Mouse (Mus musculus) CH12.LX (cell line): ENCODE data around the gene Apol9a. TPM values are rescaled to one million over a fixed set of nuclear protein-coding genes. Genes with fewer than 3 reads are reported as not detected.

Experiments used
- DNase-seq: peaks from one replicate; pipeline ENCODE4 v3.0.0-alpha.2; 2013; ENCODE audit errors: extremely low read depth
- H3K27ac ChIP-seq: 2 replicates; pipeline ENCODE4 v1.5.1; 2012; ENCODE audit warnings: low read depth, mild to moderate bottlenecking, control low read depth, moderate library complexity; ENCODE audit not compliant: insufficient read depth
- H3K27me3 ChIP-seq: replicated peaks from 2 replicates; pipeline ENCODE3; 2012; ENCODE audit warnings: inconsistent platforms
- H3K36me3 ChIP-seq, 2 experiments: replicated peaks in 1 of 2; 2 replicates each; pipeline versions ENCODE3 to v1.6.1; 2012; ENCODE audit warnings: inconsistent platforms in 1 of 2, low read length in 1 of 2, mild to moderate bottlenecking in 1 of 2, mixed read lengths in 1 of 2, moderate library complexity in 1 of 2; ENCODE audit not compliant: control insufficient read depth in 1 of 2, insufficient read depth in 1 of 2
- H3K4me1 ChIP-seq, 2 experiments: 2 replicates each; pipeline ENCODE4 v1.6.1; 2012; ENCODE audit warnings: inconsistent platforms in 1 of 2, moderate library complexity in 1 of 2; ENCODE audit not compliant: insufficient read depth in 2 of 2, control insufficient read depth in 1 of 2
- H3K4me2 ChIP-seq: 2 replicates; pipeline ENCODE4 v1.6.1; 2012; ENCODE audit warnings: low read depth, mild to moderate bottlenecking, control low read depth; ENCODE audit not compliant: poor library complexity, insufficient read depth, severe bottlenecking
- H3K4me3 ChIP-seq, 3 experiments: fragments of 150-350 bp in 1 of 3; sonication (generic) in 1 of 3; replicated peaks in 1 of 3; 2 replicates each; pipeline versions ENCODE3 to v1.5.1; 2011 to 2012; ENCODE audit warnings: low read depth in 2 of 3, low read length in 2 of 3, mild to moderate bottlenecking in 2 of 3, moderate library complexity in 2 of 3, control low read depth in 1 of 3, improper control_type of control experiment in 1 of 3, inconsistent platforms in 1 of 3, mixed read lengths in 1 of 3; ENCODE audit not compliant: poor library complexity in 1 of 3
- H3K79me2 ChIP-seq: replicated peaks from 2 replicates; pipeline ENCODE4 v1.6.1; 2012; ENCODE audit warnings: mild to moderate bottlenecking, moderate library complexity; ENCODE audit not compliant: control insufficient read depth, poor library complexity, insufficient read depth, severe bottlenecking; ENCODE audit errors: extremely low read depth
- H3K9ac ChIP-seq: 2 replicates; pipeline ENCODE4 v1.6.1; 2012; ENCODE audit warnings: low read depth, mild to moderate bottlenecking, control low read depth, moderate library complexity; ENCODE audit not compliant: insufficient read depth
- H3K9me3 ChIP-seq: replicated peaks from 2 replicates; pipeline ENCODE3; 2012; ENCODE audit warnings: low read length, inconsistent platforms, mixed read lengths
- BHLHE40 ChIP-seq: IDR thresholded peaks from 2 replicates; pipeline ENCODE4 v1.6.1; 2011; ENCODE audit warnings: mild to moderate bottlenecking, low read depth, low read length, improper control_type of control experiment
- CHD2 ChIP-seq: IDR thresholded peaks from 2 replicates; pipeline ENCODE4 v1.6.1; 2011; ENCODE audit warnings: low read length, improper control_type of control experiment
- CTCF ChIP-seq, 2 experiments: IDR thresholded peaks in 1 of 2; conservative IDR thresholded peaks in 1 of 2; 2 replicates each; pipeline ENCODE4 v1.5.1; 2011 to 2012; ENCODE audit warnings: low read depth in 2 of 2, low read length in 2 of 2, improper control_type of control experiment in 1 of 2, inconsistent platforms in 1 of 2, mild to moderate bottlenecking in 1 of 2, moderate library complexity in 1 of 2
- E2F4 ChIP-seq: IDR thresholded peaks from 2 replicates; pipeline ENCODE4 v1.6.1; 2011; ENCODE audit warnings: low read depth, low read length, improper control_type of control experiment; ENCODE audit not compliant: insufficient replicate concordance
- ELF1 ChIP-seq: IDR thresholded peaks from 2 replicates; pipeline ENCODE4 v1.6.1; 2014; ENCODE audit warnings: low read depth, mild to moderate bottlenecking, inconsistent platforms, low read length, improper control_type of control experiment
- EP300 ChIP-seq: IDR thresholded peaks from 2 replicates; pipeline ENCODE4 v1.6.1; 2011; ENCODE audit warnings: low read length, improper control_type of control experiment
- ETS1 ChIP-seq: conservative IDR thresholded peaks from 2 replicates; pipeline ENCODE4 v1.6.1; 2012; ENCODE audit warnings: low read depth, mild to moderate bottlenecking, inconsistent platforms, low read length, improper control_type of control experiment, moderate library complexity
- GABPA ChIP-seq: IDR thresholded peaks from 2 replicates; pipeline ENCODE4 v1.6.1; 2012; ENCODE audit warnings: low read depth, low read length, improper control_type of control experiment, inconsistent platforms; ENCODE audit not compliant: insufficient replicate concordance
- HCFC1 ChIP-seq: IDR thresholded peaks from 2 replicates; pipeline ENCODE4 v1.6.1; 2012; ENCODE audit warnings: low read depth, mild to moderate bottlenecking, inconsistent platforms, low read length, improper control_type of control experiment
- IRF4 ChIP-seq: IDR thresholded peaks from 2 replicates; pipeline ENCODE4 v1.6.1; 2014; ENCODE audit warnings: low read depth, mild to moderate bottlenecking, inconsistent platforms, low read length, improper control_type of control experiment
- JUN ChIP-seq: IDR thresholded peaks from 2 replicates; pipeline ENCODE4 v1.6.1; 2011; ENCODE audit warnings: low read depth, mild to moderate bottlenecking, low read length, improper control_type of control experiment, moderate library complexity; ENCODE audit not compliant: insufficient read depth
- JUND ChIP-seq: conservative IDR thresholded peaks from 2 replicates; pipeline ENCODE4 v1.6.1; 2011; ENCODE audit warnings: low read depth, low read length, improper control_type of control experiment
- KAT2A ChIP-seq: IDR thresholded peaks from 2 replicates; pipeline ENCODE4 v1.6.1; 2012; ENCODE audit warnings: low read length, improper control_type of control experiment, inconsistent platforms; ENCODE audit not compliant: insufficient replicate concordance
- MAFK ChIP-seq: IDR thresholded peaks from 2 replicates; pipeline ENCODE4 v1.6.1; 2011; ENCODE audit warnings: low read length, improper control_type of control experiment; ENCODE audit not compliant: insufficient replicate concordance
- MXI1 ChIP-seq: IDR thresholded peaks from 2 replicates; pipeline ENCODE4 v1.6.1; 2011; ENCODE audit warnings: mild to moderate bottlenecking, low read depth, low read length, improper control_type of control experiment
- MYC ChIP-seq: IDR thresholded peaks from 2 replicates; pipeline ENCODE4 v1.6.1; 2011; ENCODE audit warnings: low read depth, mild to moderate bottlenecking, improper control_type of control experiment, low read length
- PAX5 ChIP-seq: IDR thresholded peaks from 2 replicates; pipeline ENCODE4 v1.6.1; 2012; ENCODE audit warnings: low read length, inconsistent platforms, mixed read lengths
- POLR2A ChIP-seq: IDR thresholded peaks from 2 replicates; pipeline ENCODE4 v1.6.1; 2011; ENCODE audit warnings: low read depth, mild to moderate bottlenecking, improper control_type of control experiment, low read length
- RAD21 ChIP-seq: IDR thresholded peaks from 2 replicates; pipeline ENCODE4 v1.6.1; 2011; ENCODE audit warnings: low read depth, mild to moderate bottlenecking, low read length, improper control_type of control experiment, moderate library complexity
- RCOR1 ChIP-seq: conservative IDR thresholded peaks from 2 replicates; pipeline ENCODE4 v1.6.1; 2012; ENCODE audit warnings: low read depth, mild to moderate bottlenecking, inconsistent platforms, low read length, improper control_type of control experiment
- SIN3A ChIP-seq: IDR thresholded peaks from 2 replicates; pipeline ENCODE4 v1.6.1; 2012; ENCODE audit warnings: low read length, improper control_type of control experiment, inconsistent platforms
- SMC3 ChIP-seq: IDR thresholded peaks from 2 replicates; pipeline ENCODE4 v1.6.1; 2011; ENCODE audit warnings: low read depth, low read length, improper control_type of control experiment
- TBP ChIP-seq: conservative IDR thresholded peaks from 2 replicates; pipeline ENCODE4 v1.6.1; 2011; ENCODE audit warnings: low read depth, low read length, improper control_type of control experiment
- TCF12 ChIP-seq: IDR thresholded peaks from 2 replicates; pipeline ENCODE4 v1.6.1; 2014; ENCODE audit warnings: low read depth, mild to moderate bottlenecking, inconsistent platforms, low read length, improper control_type of control experiment
- UBTF ChIP-seq: IDR thresholded peaks from 2 replicates; pipeline ENCODE4 v1.6.1; 2012; ENCODE audit warnings: low read depth, mild to moderate bottlenecking, inconsistent platforms, low read length, improper control_type of control experiment, moderate library complexity
- USF1 ChIP-seq: IDR thresholded peaks from 2 replicates; pipeline ENCODE4 v1.6.1; 2014; ENCODE audit warnings: low read depth, mild to moderate bottlenecking, inconsistent platforms, low read length, improper control_type of control experiment
- ZC3H11A ChIP-seq: IDR thresholded peaks from 2 replicates; pipeline ENCODE4 v1.6.1; 2012; ENCODE audit warnings: low read depth, mild to moderate bottlenecking, inconsistent platforms, low read length, improper control_type of control experiment
- ZMIZ1 ChIP-seq: IDR thresholded peaks from 2 replicates; pipeline ENCODE4 v1.6.1; 2012; ENCODE audit warnings: low read depth, mild to moderate bottlenecking, inconsistent platforms, low read length, improper control_type of control experiment
- dilution Hi-C: fragments of 300-500 bp; cut with MboI; formaldehyde crosslinking; loops from 2 replicates; pipeline ENCODE4 v1.14.3; 2020; ENCODE audit warnings: low sequenced_read_pairs; ENCODE audit not compliant: extremely low pct_unique_long_range_greater_than_20kb, extremely low pct_ligation_motif_present
- in situ Hi-C: fragments of 300-500 bp; cut with MboI; formaldehyde crosslinking; loops from 3 replicates; pipeline ENCODE4 v1.14.3; 2019; ENCODE audit warnings: low sequenced_read_pairs, low pct_ligation_motif_present, low pct_unique_long_range_greater_than_20kb, mixed read lengths
- polyA plus RNA-seq: library from polyadenylated mRNA; unstranded; fragments of >175 nt; gene quantifications from 2 replicates; pipeline ENCODE4 v1.2.1, GENCODE M21; 2012; ENCODE audit warnings: low read depth; ENCODE audit not compliant: insufficient read length
- total RNA-seq, 2 experiments: library from RNA; depleted of rRNA; stranded (reverse); fragments of 300-350 nt in 1 of 2; fragments of >200 nt in 1 of 2; gene quantifications; 2 replicates each; pipeline ENCODE4 v1.2.3; 2012 to 2014

Apol9a gene
- total and polyA plus RNA-seq, 3 experiments, result not detected

DNA sequence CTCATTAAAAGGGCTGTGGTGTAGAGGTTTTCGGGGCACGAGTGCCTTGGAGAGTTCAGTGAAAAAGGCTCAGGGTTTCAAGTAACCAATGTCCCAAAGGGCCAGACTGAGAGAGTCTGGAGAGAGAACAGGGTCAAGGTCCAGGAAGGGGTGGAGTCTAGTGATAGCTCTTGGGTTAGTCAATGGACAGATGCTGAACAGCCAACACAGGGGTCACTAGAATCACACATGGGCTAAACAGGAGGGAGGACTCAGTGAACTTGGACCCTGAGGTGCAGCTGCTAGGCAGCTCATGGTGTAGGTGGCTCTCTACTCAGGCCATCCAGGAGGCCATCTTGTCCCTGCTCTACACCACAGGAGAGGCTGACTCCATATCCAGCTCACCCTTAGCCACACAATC is 23.5 kb downstream of the Apol9a start:
- TF ChIP-seq PAX5, result no peak
- TF ChIP-seq TBP, result no peak
- no peak for TF ChIP-seq POLR2A
- TF ChIP-seq KAT2A, result no peak
- TF ChIP-seq JUN, result no peak
- no peak for TF ChIP-seq SIN3A
- TF ChIP-seq RAD21, result no peak
- no peak for TF ChIP-seq EP300
- TF ChIP-seq SMC3, result no peak
- no peak for TF ChIP-seq TCF12
- no peak for TF ChIP-seq GABPA
- no peak for TF ChIP-seq ETS1
- no peak for TF ChIP-seq IRF4
- TF ChIP-seq CTCF (conservative IDR thresholded peaks at IDR 0.05 in 1 of 2, IDR thresholded peaks at IDR 0.05 in 1 of 2; ENCODE audit: low read depth in 2 of 2, low read length in 2 of 2), result no peak
- TF ChIP-seq CHD2, result no peak
- no peak for TF ChIP-seq MYC
- no peak for TF ChIP-seq USF1
- no peak for TF ChIP-seq MXI1
- TF ChIP-seq MAFK, result no peak
- Histone ChIP-seq H3K4me2 (no peak overlapping the region), H3K27ac (no peak overlapping the region), H3K4me1 (no peaks in the 10 kb centered on the region), H3K27me3 (peaks cover 59% of the 10 kb centered on the region), H3K79me2 (no peaks in the 10 kb centered on the region), H3K9me3 (no peaks in the 10 kb centered on the region), H3K36me3 (no peaks in the 10 kb centered on the region), H3K4me3 (no peak overlapping the region), H3K9ac (no peak overlapping the region)
- in situ Hi-C loops (no loop called here), dilution Hi-C loops (no loop called here)
- DNase-seq, result no peak

DNA sequence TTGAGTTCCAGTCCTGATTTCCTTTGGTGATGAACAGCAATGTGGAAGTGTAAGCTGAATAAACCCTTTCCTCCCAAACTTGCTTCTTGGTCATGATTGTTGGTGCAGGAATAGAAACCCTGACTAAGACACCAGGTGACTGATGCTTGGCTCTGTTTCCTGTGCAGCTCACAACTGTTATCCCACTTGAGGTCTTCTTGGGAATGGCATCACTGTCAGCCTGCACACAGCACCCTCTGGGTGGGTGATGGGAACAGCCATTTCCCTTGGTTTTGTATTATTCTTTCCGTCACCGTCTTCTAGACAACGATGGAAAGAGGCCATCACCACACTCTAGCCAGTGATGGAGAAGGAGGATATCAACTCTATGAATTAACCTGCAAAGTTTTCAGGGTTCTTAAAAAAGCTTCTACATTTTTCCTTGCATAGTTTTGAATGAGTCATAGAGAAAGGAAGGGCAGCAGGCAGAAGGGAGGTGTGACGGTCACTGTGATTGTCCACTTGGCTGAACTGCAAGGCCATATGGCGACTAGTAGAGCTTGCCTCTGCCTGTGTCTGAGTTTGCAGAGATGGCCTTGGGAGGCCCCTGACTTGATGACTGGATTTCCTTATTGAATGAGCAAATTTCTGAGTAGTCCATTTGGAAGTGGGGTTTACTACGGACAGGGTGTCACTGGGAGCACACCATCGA is 26.4 kb downstream of the Apol9a start:
- Histone ChIP-seq H3K27me3 (peaks cover 72% of the 10 kb centered on the region), H3K4me1 (no peaks in the 10 kb centered on the region), H3K9me3 (no peaks in the 10 kb centered on the region), H3K4me3 (no peak overlapping the region), H3K4me2 (no peak overlapping the region), H3K79me2 (no peaks in the 10 kb centered on the region), H3K9ac (no peak overlapping the region), H3K36me3 (no peaks in the 10 kb centered on the region), H3K27ac (no peak overlapping the region)
- in situ Hi-C loops, result no loop called here
- no peak for TF ChIP-seq E2F4
- TF ChIP-seq RCOR1, result no peak
- no peak for TF ChIP-seq ETS1
- TF ChIP-seq HCFC1, result no peak
- TF ChIP-seq SIN3A, result no peak
- TF ChIP-seq GABPA, result no peak
- TF ChIP-seq BHLHE40, result no peak
- no peak for TF ChIP-seq POLR2A
- no peak for TF ChIP-seq EP300
- no peak for TF ChIP-seq UBTF
- TF ChIP-seq CHD2, result no peak
- no peak for TF ChIP-seq PAX5
- no peak for TF ChIP-seq ELF1
- TF ChIP-seq MYC, result no peak
- TF ChIP-seq JUN, result no peak
- TF ChIP-seq ZMIZ1, result no peak
- TF ChIP-seq JUND, result no peak
- TF ChIP-seq TCF12, result no peak
- no peak for TF ChIP-seq MXI1
- TF ChIP-seq ZC3H11A, result no peak
- DNase-seq, result no peak
- dilution Hi-C loops, result no loop called here
